Mouse (Mus musculus) adrenal gland, adult 2 months (tissue): Measurements from ENCODE around the gene Tecta. TPM values are rescaled to one million over a fixed set of nuclear protein-coding genes. Genes with fewer than 3 reads are reported as not detected.
A peak's percentile ranks its signal among the peaks of the same experiment; 100 is the strongest.

Experiments
- DNase-seq: peaks from one replicate; pipeline ENCODE4 v3.0.0; 2021
- long read RNA-seq: library from polyadenylated mRNA; stranded (forward); transcript quantifications from one replicate; pipeline ENCODE4 v2.0.0, GENCODE M21; 2021
- polyA plus RNA-seq: library from polyadenylated mRNA; depleted of rRNA; stranded (reverse); fragments of >200 nt; gene quantifications from 2 replicates; pipeline ENCODE4 v1.2.3, GENCODE M21; 2012; rRNA removed
- total RNA-seq, 2 experiments: library from RNA; stranded (reverse); gene quantifications; 2 replicates each; pipeline ENCODE4 v1.2.3; 2021

Gene Tecta
- under 1 TPM; 0.43 to 0.86 TPM for total RNA-seq
- 0.02 and 0.11 TPM in 2 replicates for polyA plus RNA-seq
- long read RNA-seq, partial matches to known transcripts = 2 of 3 reads
- long read RNA-seq, other reads (novel, unspliced or antisense) = 1 of 3 reads

DNA sequence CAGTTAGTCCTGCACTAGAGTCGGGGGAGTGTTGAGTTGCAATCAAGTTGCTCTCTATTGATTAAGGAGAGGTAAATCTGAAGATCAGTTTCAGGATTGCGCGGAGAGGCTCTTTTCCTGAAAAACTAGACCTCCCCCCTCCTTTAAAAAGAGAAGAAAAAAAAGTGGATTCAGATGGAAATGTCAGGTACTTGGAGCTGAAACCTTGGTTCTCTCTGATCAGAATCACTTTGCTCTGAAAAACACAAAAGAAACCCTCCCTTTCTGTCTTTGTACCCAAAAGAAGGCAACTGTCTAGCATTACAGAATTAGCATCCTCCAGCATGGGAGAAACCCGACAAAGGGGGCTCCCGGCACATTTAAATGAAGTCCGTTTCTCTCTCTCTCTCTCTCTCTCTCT, at the start of gene Tecta:
Tecta (minus strand) TSS at position 101 of the 400 bp plus-strand sequence.
- no peak for DNase-seq

DNA sequence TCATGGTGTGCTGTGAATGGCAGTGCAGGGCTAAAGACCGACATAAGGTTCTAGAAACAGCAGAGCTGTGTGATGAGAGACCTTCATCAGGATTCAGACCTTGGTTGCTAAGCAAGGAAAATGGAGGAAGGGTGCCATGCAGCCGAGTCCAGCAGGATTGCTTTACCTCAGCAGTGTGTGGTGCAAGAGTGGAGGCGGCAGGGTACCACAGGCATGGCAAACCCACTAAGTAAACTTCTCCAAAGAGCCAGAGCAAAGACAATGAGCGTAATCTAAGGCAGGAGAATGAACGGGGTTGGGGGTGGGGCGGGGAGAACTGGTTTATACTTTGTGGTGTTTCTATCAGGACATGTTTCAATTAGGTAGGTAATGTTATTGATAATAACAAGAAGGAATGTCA, 49.3 kb upstream of the Tecta start:
- no peak for DNase-seq

DNA sequence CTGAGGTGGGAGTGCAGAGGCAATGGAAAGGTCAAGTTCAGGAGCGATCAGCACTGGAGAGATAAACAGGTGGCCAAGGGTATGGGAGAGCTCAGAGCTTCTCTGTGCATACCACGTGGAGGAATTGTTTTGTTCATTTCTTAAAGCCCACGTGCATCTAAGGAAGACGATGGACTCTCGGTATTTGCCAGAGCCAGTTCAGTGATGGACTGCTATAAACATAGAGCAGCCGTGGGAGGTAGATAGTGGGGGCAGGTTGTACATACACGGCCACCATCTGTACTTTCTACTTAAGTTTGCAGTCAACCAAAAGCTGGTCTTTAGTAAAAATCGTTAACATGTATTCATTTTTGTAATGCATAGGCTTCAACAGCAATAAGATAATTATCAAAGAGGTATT, 42.4 kb upstream of the Tecta start:
- DNase-seq = no peak

GRCm38 (mm10) chr9:42441234-42441633, 41.5 kb upstream of the Tecta start:
- no peak for DNase-seq

DNA sequence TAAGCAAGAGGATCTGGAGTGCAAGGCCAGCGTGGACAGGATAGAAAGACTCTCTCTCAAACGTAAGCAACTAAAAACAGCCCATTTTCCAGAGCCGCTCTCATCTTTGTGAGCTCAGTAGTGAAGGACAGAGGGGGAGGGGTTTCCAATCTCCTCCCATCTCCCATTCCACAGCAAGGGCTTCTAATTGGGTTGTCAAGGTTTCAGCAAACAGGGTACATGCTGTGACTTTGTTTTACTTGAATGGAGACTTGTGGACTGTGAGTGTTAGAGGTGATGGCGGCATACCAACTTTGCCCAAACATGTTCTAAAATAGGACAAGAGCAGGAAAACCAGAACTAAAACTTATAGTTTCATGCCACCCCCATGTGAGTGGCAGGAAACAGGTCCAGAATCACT, 39.7 kb upstream of the Tecta start:
- DNase-seq = no peak

DNA sequence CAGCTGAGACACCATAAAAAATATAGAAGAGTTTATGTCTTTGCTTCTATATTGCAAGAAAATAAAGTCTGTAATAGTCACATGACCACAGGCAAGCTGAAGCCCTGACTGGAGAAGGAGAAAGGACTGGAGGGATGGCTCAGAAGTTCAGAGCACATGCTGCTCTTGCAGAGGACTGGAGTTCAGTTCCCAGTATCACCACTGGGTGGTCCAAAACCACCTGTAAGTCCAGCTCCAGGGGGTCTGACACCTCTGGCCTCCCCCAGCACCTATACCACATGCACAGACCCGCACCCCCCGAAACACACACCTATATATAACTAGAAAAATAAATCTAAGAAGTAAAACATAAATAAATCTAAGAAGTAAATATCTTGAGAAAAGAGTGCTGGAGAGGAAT, 32.4 kb upstream of the Tecta start:
- no peak for DNase-seq

DNA sequence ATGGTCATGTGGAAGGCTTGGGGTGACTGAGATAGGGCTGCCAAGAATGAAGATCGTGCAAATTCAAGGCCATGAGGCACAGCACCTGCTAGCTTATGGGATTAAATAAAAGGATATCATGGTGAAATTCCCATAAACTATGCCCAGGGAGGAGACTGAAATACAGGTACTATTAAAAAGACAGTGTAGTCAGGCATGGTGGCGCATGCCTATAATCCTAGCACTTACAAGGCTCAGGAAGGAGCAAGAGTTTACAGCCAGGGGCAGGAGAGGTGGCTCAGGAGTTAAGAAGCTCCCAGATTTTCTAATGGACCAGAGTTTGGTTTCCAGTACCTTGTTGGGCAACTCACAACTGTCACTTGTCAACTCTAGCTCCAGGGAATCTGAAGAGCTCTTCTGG, 31.9 kb upstream of the Tecta start:
- DNase-seq = no peak

- DNase-seq = peak; percentile 23
These were observed 28.6 kb upstream of the Tecta start for GRCm38 (mm10) chr9:42428060-42428924.

- DNase-seq = no peak
These were observed 27.1 kb upstream of the Tecta start for GRCm38 (mm10) chr9:42426661-42427358.

- DNase-seq = no peak
These were observed 23.9 kb upstream of the Tecta start for GRCm38 (mm10) chr9:42423649-42424048.

- DNase-seq = peak; percentile 36
These were observed 20.0 kb upstream of the Tecta start for GRCm38 (mm10) chr9:42419687-42420086.

DNA sequence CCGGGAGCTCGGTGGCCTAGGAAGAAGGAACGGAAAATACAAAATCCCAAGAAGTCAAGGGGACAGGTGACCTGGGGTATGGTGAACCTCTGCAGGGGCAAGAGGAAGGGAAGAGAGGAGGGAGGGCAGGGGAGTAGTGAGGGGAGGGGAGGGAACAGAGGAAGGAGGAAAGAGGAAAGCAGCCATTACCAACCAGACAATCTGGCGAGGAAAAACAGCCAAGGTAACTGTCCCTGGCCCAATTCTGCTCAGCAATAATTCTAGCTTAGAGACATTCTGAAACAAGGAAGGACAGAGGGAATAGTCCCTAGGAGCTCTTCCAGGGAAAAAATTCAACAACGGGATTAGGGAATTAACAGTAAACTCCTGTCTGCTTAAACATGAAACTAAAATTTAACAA, 19.1 kb upstream of the Tecta start:
- DNase-seq = no peak

GRCm38 (mm10) chr9:42417352-42417952, 17.7 kb upstream of the Tecta start:
- peak; percentile 54 for DNase-seq

GRCm38 (mm10) chr9:42415184-42415583, 15.5 kb upstream of the Tecta start:
- DNase-seq = no peak

DNA sequence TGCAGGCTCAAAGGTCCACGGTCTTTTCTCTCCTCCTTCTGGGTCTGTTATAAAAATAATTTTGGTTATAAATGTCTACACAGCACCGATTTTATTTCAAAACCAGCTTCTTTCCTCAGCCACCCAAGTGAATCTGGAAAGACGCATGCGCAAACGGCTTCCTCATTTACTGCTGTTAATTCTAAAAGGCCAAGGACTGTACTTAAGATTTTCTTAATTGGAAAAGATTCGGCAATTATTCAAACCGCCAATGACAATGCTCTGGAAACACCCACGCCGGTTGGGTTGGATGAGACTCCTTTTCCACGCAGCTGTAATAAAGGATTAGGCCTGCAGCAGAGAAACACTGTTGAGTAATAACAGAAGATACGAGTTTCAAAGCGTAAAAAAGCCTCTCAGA, 13.6 kb upstream of the Tecta start:
- no peak for DNase-seq

- no peak for DNase-seq
These were observed 11.6 kb upstream of the Tecta start for GRCm38 (mm10) chr9:42411296-42411695.

DNA sequence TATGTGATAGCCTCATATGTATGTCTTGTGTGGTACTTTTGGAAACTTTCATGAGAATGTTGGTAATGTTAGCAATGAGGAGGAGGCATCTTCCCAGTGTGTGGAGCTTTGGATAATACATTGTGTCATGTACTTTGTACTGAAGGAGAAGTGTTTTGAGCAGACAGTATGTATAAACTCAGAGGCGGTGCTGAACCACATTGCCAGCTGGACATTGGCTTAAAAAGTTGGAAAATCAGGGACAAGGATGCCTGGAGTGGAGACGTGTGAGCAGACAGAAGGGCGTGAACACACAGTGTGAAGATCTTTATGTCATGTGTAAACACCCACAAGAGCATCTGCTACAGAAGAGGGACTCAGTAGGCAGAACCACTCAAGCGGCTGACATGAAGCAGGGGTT, 6.0 kb upstream of the Tecta start:
- no peak for DNase-seq

DNA sequence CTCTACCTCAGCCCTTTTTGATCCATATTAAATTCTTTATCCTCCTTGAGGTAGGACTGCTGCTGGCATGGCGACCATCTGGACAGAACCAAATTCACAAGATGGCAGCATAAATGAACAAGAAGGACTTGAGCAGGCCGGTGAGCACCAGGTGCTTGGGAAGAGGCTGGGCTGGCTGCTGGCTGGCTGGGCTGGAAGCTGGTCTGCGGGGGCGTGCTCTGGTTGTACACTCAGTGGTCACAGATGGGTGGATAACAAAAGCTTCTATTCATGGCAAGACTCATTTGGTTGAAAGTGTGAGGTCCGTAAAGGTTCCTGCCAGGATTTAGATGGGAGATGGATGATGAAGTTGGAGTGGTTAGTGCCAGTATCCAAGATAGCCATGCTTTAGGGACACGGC, 1.8 kb upstream of the Tecta start:
- DNase-seq = no peak

GRCm38 (mm10) chr9:42396141-42396540, 3.6 kb downstream of the Tecta start:
- no peak for DNase-seq

- DNase-seq = no peak
These were observed 4.8 kb downstream of the Tecta start for GRCm38 (mm10) chr9:42394903-42395302.

DNA sequence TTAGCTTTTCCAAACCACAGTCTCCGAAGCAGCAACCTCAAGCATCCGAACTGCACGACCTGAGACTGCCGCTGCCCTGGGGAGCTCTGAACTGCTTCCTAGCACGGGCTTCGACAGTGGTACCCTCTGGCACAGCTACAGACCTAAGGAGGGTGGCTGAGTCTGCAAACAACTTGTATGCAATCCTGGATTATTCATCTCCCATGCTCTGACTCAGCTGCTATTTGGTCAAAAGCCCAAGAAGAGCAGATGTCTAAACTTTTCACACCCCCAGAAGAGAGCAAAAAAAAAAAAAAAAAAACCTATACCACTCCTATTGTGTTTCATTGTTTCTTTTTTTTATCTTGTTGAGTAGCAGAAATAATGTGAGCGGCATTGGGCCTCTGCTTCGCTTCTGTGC, 5.4 kb downstream of the Tecta start:
- peak; percentile 31 for DNase-seq

DNA sequence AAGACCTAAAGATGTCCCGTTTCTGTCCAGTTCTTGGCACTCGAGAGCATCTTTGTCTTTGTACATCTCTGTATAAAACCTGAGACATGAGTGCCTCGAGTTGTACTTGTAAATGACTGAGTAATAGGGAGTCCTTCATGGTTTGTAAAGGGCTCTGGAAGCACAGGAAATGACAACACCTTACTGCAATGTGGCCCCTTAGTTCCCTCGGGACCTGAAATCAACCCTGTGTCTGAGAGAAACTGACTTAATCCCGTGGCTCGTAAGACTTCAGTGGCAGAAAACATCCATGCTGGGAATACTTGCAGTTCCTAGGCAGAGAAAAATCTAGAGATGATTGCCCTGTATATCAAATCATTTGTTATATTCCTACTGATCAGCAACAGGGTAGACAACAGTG, 6.8 kb downstream of the Tecta start:
- no peak for DNase-seq

DNA sequence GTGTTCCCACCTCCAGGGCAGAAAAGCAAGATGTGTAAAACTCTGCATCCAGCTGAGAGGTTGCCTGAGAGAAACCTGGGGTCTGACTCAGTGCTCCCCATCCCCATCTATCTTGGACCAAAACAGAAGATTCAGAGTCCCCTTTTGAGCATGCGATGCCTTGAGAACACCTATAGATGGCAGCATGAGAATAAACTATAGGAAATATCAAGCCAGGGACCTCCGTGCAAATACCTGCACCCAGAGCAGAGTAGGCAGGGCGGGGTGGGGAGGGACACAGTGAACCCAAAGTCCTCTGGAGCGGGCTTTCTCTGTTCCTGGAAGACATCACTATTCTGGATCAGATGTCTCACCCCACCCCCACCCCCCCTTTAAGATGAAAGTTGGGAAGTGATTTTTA, 11.2 kb downstream of the Tecta start:
- no peak for DNase-seq
